Mouse (Mus musculus) brain, adult 2 months (tissue): ENCODE measurements around the gene Fcho1.
A peak's percentile ranks its signal among the peaks of the same experiment; 100 is the strongest.

ENCODE experiments used
- DNase-seq: peaks from one replicate; pipeline ENCODE4 v3.0.0; 2011; ENCODE audit warnings: low read depth, low spot score

The Fcho1 gene

GRCm38 (mm10) chr8:71660325-71661120 lies 65.0 kb downstream of the Fcho1 start:
- DNase-seq, result peak; percentile 93

- DNase-seq, result peak; percentile 93
Measured at GRCm38 (mm10) chr8:71659751-71660150, 65.8 kb downstream of the Fcho1 start.

GRCm38 (mm10) chr8:71658515-71659049 lies 66.9 kb downstream of the Fcho1 start:
- no peak for DNase-seq
